Mouse (Mus musculus) midbrain, embryonic 14.5 days (tissue): ENCODE measurements around the gene Mamdc4. TPM values are rescaled to one million over a fixed set of nuclear protein-coding genes. Genes with fewer than 3 reads are reported as not detected.
"Not testable (repeated sequence)": the region's sequence is repeated elsewhere in the genome, so short reads cannot be mapped to it uniquely, and the experiment has no call there.

Experiments used
- ATAC-seq: fragments of 200-750 bp; cut with Nextera tagmentation; 2 replicates; pipeline ENCODE4 v1.8.0; 2017; ENCODE audit warnings: moderate number of reproducible peaks, moderate library complexity; ENCODE audit not compliant: low FRiP score, low TSS enrichment
- DNase-seq: peaks from one replicate; pipeline ENCODE4 v3.0.0-alpha.2; 2015
- H3K27ac ChIP-seq: fragments of 300-500 bp; sonication (generic); replicated peaks from 2 replicates; pipeline ENCODE4 v1.5.1; 2014; ENCODE audit warnings: mild to moderate bottlenecking, low read depth, low read length, moderate library complexity
- H3K27me3 ChIP-seq: fragments of 300-500 bp; sonication (generic); 2 replicates; pipeline ENCODE4 v1.6.1; 2014; ENCODE audit warnings: low read length, control low read depth, mixed read lengths; ENCODE audit not compliant: control insufficient read depth, insufficient read depth
- H3K36me3 ChIP-seq: fragments of 300-500 bp; sonication (generic); 2 replicates; pipeline ENCODE4 v1.6.1; 2014; ENCODE audit warnings: low read length, control low read depth; ENCODE audit not compliant: control insufficient read depth, insufficient read depth
- H3K4me1 ChIP-seq: fragments of 300-500 bp; sonication (generic); 2 replicates; pipeline ENCODE4 v1.6.1; 2014; ENCODE audit warnings: mild to moderate bottlenecking, antibody characterized with exemption, low read length, control low read depth; ENCODE audit not compliant: control insufficient read depth, insufficient read depth
- H3K4me2 ChIP-seq: fragments of 300-500 bp; sonication (generic); 2 replicates; pipeline ENCODE4 v1.6.1; 2014; ENCODE audit warnings: mild to moderate bottlenecking, low read length, moderate library complexity
- H3K4me3 ChIP-seq: fragments of 300-500 bp; sonication (generic); replicated peaks from 2 replicates; pipeline ENCODE4 v1.5.1; 2014; ENCODE audit warnings: low read depth, low read length
- H3K9ac ChIP-seq: fragments of 300-500 bp; sonication (generic); replicated peaks from 2 replicates; pipeline ENCODE4 v1.6.1; 2014; ENCODE audit warnings: mild to moderate bottlenecking, low read length, moderate library complexity
- H3K9me3 ChIP-seq: fragments of 300-500 bp; sonication (generic); 2 replicates; pipeline ENCODE4 v1.6.1; 2016; ENCODE audit warnings: low read length, control low read depth, mixed read lengths; ENCODE audit not compliant: control insufficient read depth
- WGBS: fragments of 180-500 bp; shearing (Covaris S2); extraction: QIAGEN DNeasy Blood & Tissue Kit; methylation state at CpG from one replicate; pipeline ENCODE4 v1.1.7; 2014; 5-methylcytosine and 5-hydroxymethylcytosine counted together
- polyA plus RNA-seq: library from polyadenylated mRNA; unstranded; fragments of >200 nt; fragmentation: Nextera tagmentation; extraction: Ambion mirVana; gene quantifications from 2 replicates; pipeline ENCODE4 v1.2.1, GENCODE M21; 2014

The Mamdc4 gene
- polyA plus RNA-seq, 1 experiment from 2014 or later: 3.9 TPM

DNA sequence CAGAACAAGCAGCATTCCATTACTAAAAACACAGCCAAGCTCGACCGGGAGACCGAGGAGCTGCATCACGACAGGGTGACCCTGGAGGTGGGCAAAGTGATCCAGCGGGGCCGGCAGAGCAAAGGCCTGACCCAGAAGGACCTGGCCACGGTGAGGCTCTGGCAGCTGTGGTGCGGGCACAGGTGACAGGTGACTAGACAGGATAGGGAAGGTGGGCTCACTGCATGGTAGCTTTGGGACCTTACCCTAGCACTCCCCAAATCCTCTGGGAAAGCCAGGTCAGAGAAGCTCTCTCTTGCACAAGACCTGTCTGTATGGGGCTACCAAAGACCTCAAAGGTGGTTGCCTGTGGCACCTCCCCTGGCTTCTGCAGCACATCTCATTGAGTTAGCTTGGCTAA lies 14.1 kb downstream of the Mamdc4 start:
- Histone ChIP-seq H3K36me3 (peaks cover 58% of the 10 kb centered on the region), H3K4me3 (no peak overlapping the region), H3K4me2 (no peak overlapping the region), H3K9ac (no peak overlapping the region), H3K9me3 (no peaks in the 10 kb centered on the region), H3K27ac (no peak overlapping the region), H3K4me1 (peaks cover 15% of the 10 kb centered on the region), H3K27me3 (no peaks in the 10 kb centered on the region)
- 94% methylated on average over 8 of the region's 8 CpGs for WGBS
- DNase-seq (no peak), ATAC-seq (no peak)

DNA sequence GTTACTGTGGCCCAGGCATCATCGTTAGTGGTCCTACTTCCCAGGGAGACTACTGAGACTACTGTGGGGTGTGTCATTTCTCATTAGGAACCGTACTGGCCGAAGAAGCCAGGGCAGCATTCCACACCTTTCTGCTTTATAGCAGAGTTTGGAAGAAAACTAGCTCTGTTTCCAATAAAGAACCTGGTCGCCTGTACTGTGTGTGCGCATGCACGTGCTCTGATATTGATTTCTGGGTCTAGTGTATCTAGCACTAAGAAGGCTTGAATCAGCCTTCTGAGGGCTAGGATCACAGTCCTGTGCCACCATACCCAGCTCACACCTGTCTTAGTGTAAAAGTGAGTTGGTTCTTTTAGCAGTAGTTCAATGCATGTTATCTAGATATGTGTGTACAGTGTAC lies 15.9 kb downstream of the Mamdc4 start:
- DNase-seq (no peak), ATAC-seq (no peak)
- Histone ChIP-seq H3K4me3 (peak overlapping the region; percentile 99), H3K4me2 (peak overlapping the region; percentile 95), H3K27ac (no peak overlapping the region), H3K36me3 (peaks cover 40% of the 10 kb centered on the region), H3K27me3 (no peaks in the 10 kb centered on the region), H3K9ac (peak overlapping the region; percentile 90; the same call in 1 of the 2 replicates), H3K9me3 (no peaks in the 10 kb centered on the region), H3K4me1 (peaks cover 15% of the 10 kb centered on the region)
- WGBS: 81% methylated on average over 6 of the region's 6 CpGs

DNA sequence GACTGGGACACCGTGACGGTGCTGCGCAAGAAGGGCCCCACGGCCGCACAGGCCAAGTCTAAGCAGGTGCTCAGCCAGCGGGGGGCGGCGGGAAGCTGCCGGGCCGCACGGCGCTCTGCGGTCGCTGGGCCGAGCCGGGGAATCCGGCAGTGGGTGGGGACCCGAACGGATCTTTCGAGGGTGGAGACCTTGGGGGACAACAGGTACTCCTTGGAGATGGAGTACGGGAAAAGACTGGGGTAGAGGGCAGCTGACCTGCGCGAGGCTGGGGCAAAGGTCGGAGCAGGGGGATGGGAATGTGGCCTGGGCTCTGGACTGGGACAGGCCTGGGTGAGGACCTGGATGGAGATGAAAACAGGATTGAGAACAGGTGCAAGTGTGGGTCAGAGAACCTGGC lies 16.7 kb downstream of the Mamdc4 start:
- Histone ChIP-seq H3K27ac (peak overlapping the region; percentile 77), H3K4me3 (peak overlapping the region; percentile 99), H3K36me3 (peaks cover 32% of the 10 kb centered on the region), H3K27me3 (no peaks in the 10 kb centered on the region), H3K9me3 (no peaks in the 10 kb centered on the region), H3K4me2 (peak overlapping the region; percentile 95), H3K9ac (peak overlapping the region; percentile 90), H3K4me1 (peaks cover 15% of the 10 kb centered on the region)
- ATAC-seq (no peak; the same call in 1 of the 2 replicates), DNase-seq (no peak)
- WGBS: under 1% methylated on average over 24 of the region's 24 CpGs

DNA sequence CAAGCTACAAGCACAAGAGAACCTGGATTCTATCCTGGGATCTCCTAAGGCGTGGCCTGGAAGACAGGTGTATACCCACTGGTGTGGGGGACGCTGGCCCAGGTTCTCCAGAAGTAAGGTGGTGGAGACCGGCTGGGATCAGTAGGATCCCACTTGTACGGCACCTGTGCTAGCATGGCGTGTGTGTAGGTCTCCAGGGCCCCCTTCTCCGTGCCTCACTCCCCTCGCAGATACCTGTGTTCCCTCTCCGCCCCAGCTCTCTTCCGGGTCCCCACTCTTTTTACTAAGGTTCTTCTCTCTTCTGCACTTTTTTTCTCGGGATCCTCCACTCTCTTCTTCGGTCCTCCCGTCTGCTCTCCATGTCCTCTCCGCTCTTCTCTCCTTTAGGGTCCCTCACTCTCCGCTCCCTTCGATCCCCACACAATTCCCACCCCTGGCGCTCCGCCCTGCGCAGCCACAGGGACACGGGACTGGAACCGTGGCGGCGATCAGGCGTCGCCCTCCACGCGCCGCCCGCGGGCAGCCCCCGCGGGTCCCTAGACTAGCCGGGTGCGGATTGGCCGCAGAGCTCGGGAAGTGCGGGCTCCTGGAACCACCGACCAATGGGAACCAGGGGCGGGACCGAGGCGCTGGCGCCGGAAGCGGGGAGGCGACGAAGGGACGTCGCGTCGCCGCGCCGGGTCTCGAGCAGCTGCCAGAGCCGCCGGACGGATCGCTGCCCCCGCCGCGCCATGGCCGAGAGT lies 17.3 kb downstream of the Mamdc4 start, which contains the start of gene Edf1:
TSS of gene Edf1 (plus strand) at position 627 of the 743 bp plus-strand sequence.
- Histone ChIP-seq H3K4me1 (peaks cover 15% of the 10 kb centered on the region), H3K4me3 (peak within 1 kb of the TSS; percentile 99), H3K36me3 (peaks cover 26% of the 10 kb centered on the region), H3K9ac (peak within 1 kb of the TSS; percentile 90), H3K4me2 (peak within 1 kb of the TSS; percentile 95), H3K9me3 (no peaks in the 10 kb centered on the region), H3K27me3 (no peaks in the 10 kb centered on the region), H3K27ac (peak within 1 kb of the TSS; percentile 81)
- ATAC-seq (peak; percentile 98), DNase-seq (peak; percentile 98)
- WGBS: under 1% methylated on average over 61 of the region's 61 CpGs

DNA sequence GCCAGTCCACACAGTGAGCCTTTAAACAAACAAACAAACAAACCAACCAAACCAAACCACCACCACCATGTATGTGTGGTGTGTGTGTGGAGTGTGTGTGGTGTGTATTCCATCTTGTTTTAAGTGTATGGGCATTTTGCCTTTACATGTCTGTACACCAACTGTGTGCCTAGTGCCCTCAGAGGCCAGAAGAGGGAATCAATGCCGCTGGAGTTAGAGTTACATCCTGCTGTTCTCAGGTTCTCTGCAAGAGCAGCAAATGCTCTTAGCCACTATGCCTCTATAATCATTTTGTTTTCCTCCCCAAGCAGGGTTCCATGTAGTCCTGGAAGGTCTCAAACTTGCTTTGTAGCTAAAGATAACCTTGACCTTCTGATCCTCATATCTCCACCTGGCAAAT lies 18.3 kb downstream of the Mamdc4 start:
- no peak for DNase-seq
- WGBS: 53% methylated on average over 1 of the region's 1 CpGs

DNA sequence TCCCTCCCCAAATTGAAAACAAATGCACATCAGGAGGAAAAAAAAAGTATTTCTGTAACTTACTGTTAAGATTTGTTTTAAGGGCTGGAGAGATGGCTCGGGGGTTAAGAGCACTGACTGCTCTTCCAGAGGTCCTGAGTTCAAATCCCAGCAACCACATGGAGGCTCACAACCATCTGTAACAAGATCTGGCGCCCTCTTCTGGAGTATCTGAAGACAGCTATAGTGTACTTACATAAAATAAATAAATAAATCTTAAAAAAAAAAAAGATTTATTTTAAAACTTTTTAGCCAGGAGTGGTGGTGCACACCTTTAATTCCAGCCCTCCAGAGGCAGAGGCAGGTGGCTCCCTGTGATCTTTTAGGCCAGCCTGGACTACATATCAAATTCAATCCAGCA lies 19.2 kb downstream of the Mamdc4 start:
- not testable (repeated sequence) for H3K36me3 ChIP-seq, H3K27me3 ChIP-seq, H3K27ac ChIP-seq, H3K9me3 ChIP-seq, H3K9ac ChIP-seq, H3K4me3 ChIP-seq, ATAC-seq, DNase-seq, H3K4me2 ChIP-seq
- H3K4me1 ChIP-seq: peaks cover 15% of the 10 kb centered on the region
- WGBS: 57% methylated on average over 2 of the region's 2 CpGs

More for the DNA sequence above, 18.3 kb downstream of the Mamdc4 start:
- no peak overlapping the region for H3K27ac ChIP-seq
- peaks cover 15% of the 10 kb centered on the region for H3K4me1 ChIP-seq
- H3K36me3 ChIP-seq: peaks cover 15% of the 10 kb centered on the region
- no peaks in the 10 kb centered on the region for H3K27me3 ChIP-seq
- H3K9me3 ChIP-seq: no peaks in the 10 kb centered on the region
- ATAC-seq: no peak
- no peak overlapping the region for H3K9ac ChIP-seq
- H3K4me3 ChIP-seq: no peak overlapping the region
- no peak overlapping the region for H3K4me2 ChIP-seq

DNA sequence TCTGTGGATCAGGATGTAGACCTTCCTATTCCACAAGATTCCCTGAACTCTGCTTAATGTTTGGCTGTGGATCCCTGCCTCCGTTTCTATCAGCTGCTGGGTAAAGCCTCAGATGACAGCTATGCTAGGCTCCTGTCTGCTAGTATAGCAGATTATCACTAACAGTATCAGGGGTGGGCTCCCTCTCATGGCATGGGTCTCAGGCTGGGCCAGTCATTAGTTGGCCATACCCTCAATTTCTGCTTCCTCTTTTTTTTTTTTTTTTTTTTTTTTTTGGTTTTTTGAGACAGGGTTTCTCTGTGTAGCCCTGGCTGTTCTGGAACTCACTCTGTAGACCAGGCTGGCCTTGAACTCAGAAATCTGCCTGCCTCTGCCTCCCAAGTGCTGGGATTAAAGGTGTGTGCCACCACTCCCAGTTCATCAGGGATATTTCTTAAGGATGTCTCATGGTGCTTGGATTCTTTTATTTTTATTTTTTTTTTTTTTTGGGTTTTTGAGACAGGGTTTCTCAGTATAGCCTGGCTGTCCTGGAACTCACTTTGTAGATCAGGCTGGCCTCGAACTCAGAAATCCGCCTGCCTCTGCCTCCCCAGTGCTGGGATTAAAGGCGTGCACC lies 21.4 kb downstream of the Mamdc4 start:
- H3K4me1 ChIP-seq, ATAC-seq, H3K27me3 ChIP-seq, H3K27ac ChIP-seq, H3K4me2 ChIP-seq, DNase-seq, H3K36me3 ChIP-seq, H3K9me3 ChIP-seq, H3K4me3 ChIP-seq, H3K9ac ChIP-seq: not testable (repeated sequence)
- WGBS: 85% methylated on average over 4 of the region's 4 CpGs

DNA sequence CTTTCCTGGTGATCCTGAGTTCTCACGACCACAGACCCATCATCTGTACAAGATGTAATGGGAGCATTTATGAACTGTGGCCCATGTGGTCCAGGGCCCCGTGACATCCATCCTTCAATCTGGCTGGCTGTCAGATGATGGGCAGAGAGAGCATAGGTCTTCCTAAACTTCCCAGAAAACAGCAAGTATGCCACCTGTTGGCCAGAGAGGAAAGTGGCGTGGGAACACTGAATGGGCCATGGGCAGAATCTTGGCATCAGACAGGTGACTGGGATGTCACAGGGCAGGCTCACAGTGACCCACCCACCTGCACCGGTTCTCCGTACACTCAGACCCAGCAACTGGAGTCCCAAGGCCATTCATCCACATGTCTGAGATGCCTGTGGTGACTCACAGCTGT lies 23.5 kb downstream of the Mamdc4 start:
- ATAC-seq (no peak), DNase-seq (peak; percentile 61)
- Histone ChIP-seq H3K4me2 (no peak overlapping the region), H3K4me3 (no peak overlapping the region), H3K36me3 (no peaks in the 10 kb centered on the region), H3K9me3 (no peaks in the 10 kb centered on the region), H3K27ac (no peak overlapping the region), H3K27me3 (no peaks in the 10 kb centered on the region), H3K4me1 (peaks cover 1% of the 10 kb centered on the region), H3K9ac (no peak overlapping the region)
- WGBS: 30% methylated on average over 5 of the region's 5 CpGs
